Mouse (Mus musculus) 416B (cell line): Measurements from ENCODE around the gene Klf3.

Experiments used
- DNase-seq: peaks from one replicate; pipeline ENCODE4 v3.0.0; 2011; ENCODE audit warnings: low read depth

Gene Klf3

GRCm38 (mm10) chr5:64835295-64835694, 32.1 kb downstream of the Klf3 start:
- no peak for DNase-seq

DNA sequence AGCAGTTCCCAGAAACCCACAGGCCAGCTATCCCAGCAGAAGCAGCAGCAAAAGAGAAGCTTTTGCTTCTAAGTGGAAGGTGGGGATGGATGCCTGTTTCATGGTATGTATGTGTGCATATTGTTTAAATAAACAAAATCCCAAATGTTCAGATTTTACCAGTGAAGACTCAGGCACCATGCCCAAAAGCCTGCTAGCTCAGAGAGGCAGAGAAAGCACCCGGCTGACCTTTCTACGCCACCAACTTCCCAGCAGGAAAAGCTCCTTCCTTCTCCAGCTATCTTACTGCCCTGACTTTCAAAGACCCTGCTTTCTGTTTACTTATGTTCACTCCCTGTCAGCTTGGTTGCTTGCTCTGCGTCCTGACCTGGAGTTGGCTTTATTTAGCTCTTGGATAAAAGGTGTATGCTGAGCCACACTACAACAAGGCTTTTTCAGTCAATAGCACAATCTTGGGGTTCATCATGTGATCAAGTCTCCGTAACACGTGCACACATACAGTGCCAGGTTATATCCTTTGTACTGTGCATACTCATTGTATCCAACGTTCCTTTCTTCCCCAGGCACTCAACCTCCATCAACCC, 35.9 kb downstream of the Klf3 start:
- DNase-seq: no peak

- DNase-seq: no peak
Observed at GRCm38 (mm10) chr5:64840087-64840486, 36.9 kb downstream of the Klf3 start.

DNA sequence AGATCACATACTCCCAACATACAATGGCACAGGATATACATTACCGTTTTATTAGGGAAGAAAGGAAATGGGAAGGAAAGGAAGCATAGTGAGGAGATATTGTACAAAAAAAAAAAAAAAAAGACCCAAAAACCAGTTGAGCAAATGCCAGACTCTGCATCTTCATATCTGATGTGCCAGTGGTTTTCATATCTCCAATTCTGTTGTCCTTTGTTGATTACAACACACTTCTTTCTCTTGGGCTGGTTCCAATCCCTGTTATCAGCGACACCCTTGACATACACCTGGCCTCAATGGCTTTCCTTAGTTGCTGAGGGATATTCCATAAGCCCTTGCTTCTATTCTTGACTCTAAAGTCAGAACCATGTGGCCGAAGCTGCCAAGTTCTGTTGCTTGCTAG, 41.4 kb downstream of the Klf3 start:
- DNase-seq: peak; percentile 47

DNA sequence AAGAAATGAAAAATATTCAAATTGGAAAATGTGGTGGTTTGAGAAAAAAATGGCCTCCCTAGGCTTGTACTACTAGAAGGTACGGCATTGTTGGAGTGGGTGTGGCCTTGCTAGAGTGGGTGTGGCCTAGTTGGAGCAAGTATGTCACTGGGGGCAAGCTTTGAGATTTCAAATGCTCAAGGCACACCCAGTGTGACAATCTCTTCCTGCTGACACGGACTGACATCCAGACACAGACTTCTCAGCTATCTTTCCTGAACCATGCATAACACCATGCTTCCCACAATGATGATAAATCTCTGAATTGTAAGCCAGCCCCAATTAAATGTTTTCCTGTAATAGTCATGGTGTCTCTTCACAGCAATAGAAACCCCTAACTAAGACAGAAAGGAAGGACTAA, 44.1 kb downstream of the Klf3 start:
- peak; percentile 29 for DNase-seq

DNA sequence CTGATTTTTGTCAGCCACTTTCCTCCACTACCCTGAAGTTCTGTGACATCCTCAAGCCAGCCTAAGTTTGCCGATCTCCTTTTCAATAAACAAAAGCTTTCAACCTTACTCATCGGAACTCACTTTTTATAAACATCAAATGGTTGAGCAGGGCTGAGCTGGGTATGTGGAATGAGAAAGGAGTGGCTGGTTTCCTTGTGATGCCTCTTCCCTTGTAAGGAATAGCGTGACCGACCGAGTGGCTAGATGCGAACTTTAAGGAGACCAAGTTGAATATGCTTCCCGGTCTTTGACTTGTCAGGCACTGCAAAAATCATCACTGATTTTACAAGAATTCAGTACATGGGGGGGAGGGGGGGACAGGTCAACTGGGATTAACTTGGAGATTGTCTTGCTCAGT, 46.7 kb downstream of the Klf3 start:
- no peak for DNase-seq

DNA sequence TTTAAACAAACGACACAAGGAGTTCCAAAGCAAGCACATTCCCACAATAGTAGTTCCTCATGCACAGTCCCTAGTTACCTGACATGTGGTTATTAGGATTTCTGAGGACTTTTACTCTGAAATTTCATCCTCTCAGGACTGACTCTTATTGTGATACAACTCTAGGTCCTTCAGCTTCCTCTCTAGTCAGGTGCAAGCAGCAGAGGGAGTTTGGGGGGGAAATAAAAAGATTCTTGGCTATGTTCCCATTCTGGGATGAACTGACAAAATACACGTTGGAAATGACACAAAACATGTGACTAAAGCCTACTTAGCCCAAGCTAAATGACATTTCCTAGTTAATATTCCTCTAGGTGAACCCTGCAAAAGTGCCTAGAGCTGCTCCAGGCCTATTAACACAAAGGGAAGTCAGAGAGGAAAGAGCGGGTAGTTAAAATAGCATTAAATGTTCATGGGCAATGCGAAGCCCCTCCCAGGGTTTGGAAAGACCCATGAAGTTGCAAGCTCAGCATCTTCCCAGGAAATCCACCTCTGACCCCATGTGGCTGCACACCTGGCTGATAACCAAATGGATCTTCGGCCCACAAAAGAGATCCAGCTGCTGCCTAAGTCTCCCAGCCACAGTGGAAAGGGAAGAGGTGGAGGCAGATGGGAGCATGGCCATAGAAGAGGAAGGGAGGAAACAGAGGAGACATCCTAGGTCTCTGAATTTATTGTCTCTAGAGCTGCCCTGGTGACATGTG, 49.6 kb downstream of the Klf3 start:
- peak; percentile 73 for DNase-seq

DNA sequence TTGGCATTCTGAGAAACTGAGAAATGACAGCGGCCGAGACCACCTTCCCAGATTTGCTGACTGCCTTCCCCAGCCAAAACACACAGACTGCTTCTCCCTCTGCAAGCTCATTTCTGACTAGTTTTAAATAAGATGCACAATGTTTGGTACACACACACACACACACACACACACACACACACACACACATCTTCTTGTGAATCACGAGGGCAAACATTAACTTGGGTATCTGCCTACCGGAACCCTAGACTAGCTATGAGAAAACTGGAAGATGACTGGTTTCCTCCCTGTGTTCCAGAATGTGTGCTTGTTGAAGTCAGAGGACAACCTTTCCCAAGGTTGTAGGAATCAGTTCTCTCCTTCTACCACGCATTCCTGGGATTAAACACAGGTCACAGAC, 50.2 kb downstream of the Klf3 start:
- no peak for DNase-seq

DNA sequence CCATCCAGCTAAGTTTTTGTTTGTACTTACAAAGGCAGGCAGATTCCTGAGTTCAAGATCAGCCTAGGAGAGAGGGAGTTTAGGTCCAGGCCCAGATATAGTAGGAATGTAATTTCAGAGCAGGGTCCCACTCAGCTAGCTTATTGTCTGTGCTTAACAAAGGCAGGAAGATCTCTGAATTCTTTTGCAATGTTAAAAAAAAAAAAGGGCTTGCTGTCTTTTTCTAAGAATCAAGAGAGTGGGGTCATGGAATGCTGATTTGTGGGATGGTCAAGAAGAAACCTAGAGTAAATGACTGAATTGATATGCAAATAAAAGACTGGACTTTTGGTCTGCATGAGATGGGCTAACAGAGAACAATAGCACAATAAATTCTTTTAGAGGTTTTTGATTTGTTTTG, 52.0 kb downstream of the Klf3 start:
- DNase-seq: no peak

- peak; percentile 69 for DNase-seq
Observed at GRCm38 (mm10) chr5:64860900-64861470, 57.8 kb downstream of the Klf3 start.

- peak; percentile 86 for DNase-seq
Observed at GRCm38 (mm10) chr5:64861471-64862199, 58.4 kb downstream of the Klf3 start.

GRCm38 (mm10) chr5:64862269-64862668, 59.1 kb downstream of the Klf3 start:
- peak; percentile 46 for DNase-seq

- peak; percentile 90 for DNase-seq
Observed at GRCm38 (mm10) chr5:64864699-64865108, 61.5 kb downstream of the Klf3 start.

DNA sequence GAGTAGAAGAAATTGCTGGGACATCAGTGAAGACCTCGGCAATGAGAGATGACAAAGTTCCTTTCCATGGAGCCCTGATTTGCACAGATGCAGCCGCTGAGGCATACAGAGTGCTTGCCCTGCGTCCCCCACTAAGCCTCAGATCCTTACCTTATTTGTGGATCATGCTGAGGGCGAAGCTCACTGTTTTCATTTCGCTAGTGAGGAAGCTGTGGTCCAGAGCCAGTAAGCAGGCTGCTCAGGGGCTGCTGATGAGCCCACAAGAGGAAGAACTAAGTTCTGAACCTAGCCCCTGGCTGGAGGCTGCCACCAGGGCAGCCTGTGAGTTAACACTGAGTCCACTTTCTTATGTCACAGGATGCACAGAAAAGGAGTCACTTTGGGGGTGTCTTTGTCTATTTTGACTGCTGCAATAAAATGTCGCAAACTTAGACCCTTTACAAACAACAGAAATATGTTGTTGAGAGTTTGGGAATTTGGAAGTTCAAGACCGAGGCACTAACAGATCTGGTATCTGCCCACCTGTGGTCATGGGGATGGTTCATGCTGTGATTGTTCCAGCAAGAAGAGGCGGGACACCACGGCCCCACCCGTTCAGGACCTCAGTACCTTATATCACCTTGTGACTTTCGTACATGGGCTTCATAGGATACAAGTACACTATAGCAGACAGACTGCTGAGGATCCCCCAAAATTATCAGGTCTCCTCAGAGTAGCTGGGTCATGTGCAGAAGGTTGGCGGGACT, 62.2 kb downstream of the Klf3 start:
- peak; percentile 49 for DNase-seq

GRCm38 (mm10) chr5:64866331-64867050, 63.3 kb downstream of the Klf3 start:
- DNase-seq: peak; percentile 77

- no peak for DNase-seq
Observed at GRCm38 (mm10) chr5:64867124-64867523, 63.9 kb downstream of the Klf3 start.

GRCm38 (mm10) chr5:64867551-64867950, 64.4 kb downstream of the Klf3 start:
- DNase-seq: no peak

GRCm38 (mm10) chr5:64876086-64876830, 73.1 kb downstream of the Klf3 start:
- no peak for DNase-seq

- DNase-seq: no peak
Observed at GRCm38 (mm10) chr5:64877235-64878026, 74.2 kb downstream of the Klf3 start.

GRCm38 (mm10) chr5:64878027-64878425, 74.8 kb downstream of the Klf3 start:
- DNase-seq: no peak
